Mouse (Mus musculus): ENCODE measurements around the gene Cyp39a1. TPM values are rescaled to one million over a fixed set of nuclear protein-coding genes. Genes with fewer than 3 reads are reported as not detected.

The Cyp39a1 gene
- 1 to 10 TPM; 4.9 to 7.5 TPM for total RNA-seq (2023)

GRCm38 (mm10) chr17:43667290-43667843, at the start of gene Cyp39a1:
Gene Cyp39a1 (plus strand): TSS chr17:43667425.

GRCm38 (mm10) chr17:43629496-43630426, 37.5 kb upstream of the Cyp39a1 start, which contains the start of gene Tdrd6:
Gene Tdrd6 (minus strand): TSS chr17:43630299.

GRCm38 (mm10) chr17:43666576-43667289, 492 bp upstream of the Cyp39a1 start, which contains the start of gene Slc25a27:
Gene Slc25a27 (minus strand): TSS chr17:43667214.

Other genes starting within 250 kb of the Cyp39a1 start
- not detected for gene Mep1a, start 164.6 kb upstream of the Cyp39a1 start, total RNA-seq (2023)
- gene Ankrd66, start 123.8 kb upstream of the Cyp39a1 start, total RNA-seq (2023) = under 1 TPM; 0.97 to 0.98 TPM
- gene Pla2g7, start 99.3 kb upstream of the Cyp39a1 start, total RNA-seq (2023) = 100 to 1,000 TPM in 1 of 2 experiments, 10 to 100 TPM in 1; 95.5 to 100 TPM
- not detected for gene Tdrd6, start 37.1 kb upstream of the Cyp39a1 start, total RNA-seq (2023)
- 1 to 10 TPM; 2.3 to 4.2 TPM for gene Slc25a27, start 211 bp upstream of the Cyp39a1 start, total RNA-seq (2023)
- under 1 TPM in 1 of 2 experiments, not detected in 1; 0.49 TPM for gene Rcan2, start 133.9 kb downstream of the Cyp39a1 start, total RNA-seq (2023)